Mouse (Mus musculus): ENCODE data around the gene Tmtc2. TPM values are rescaled to one million over a fixed set of nuclear protein-coding genes. Genes with fewer than 3 reads are reported as not detected.

Gene Tmtc2
- total RNA-seq, 1 experiment, result 0.89 TPM

GRCm38 (mm10) chr10:105484355-105485094 lies 89.7 kb downstream of the Tmtc2 start:
- Histone ChIP-seq H3K9me3 (ENCODE audit: control insufficient read depth, insufficient read depth, low read depth, low read length) (no peaks in the 10 kb centered on the region), H3K27ac (ENCODE audit: insufficient read depth, low read depth, low read length, poor library complexity, severe bottlenecking) (no peak overlapping the region), H3K9ac (ENCODE audit: insufficient read depth, low read depth, low read length, poor library complexity, severe bottlenecking) (no peak overlapping the region), H3K4me1 (ENCODE audit: control insufficient read depth in 2 of 2, insufficient read depth in 2 of 2, low read length in 2 of 2, poor library complexity in 1 of 2) (no peaks in the 10 kb centered on the region), H3K36me3 (ENCODE audit: control insufficient read depth, insufficient read depth, low read length, poor library complexity, severe bottlenecking) (no peaks in the 10 kb centered on the region), H3K4me3 (ENCODE audit: insufficient read depth in 1 of 2, low read depth in 1 of 2, low read length in 2 of 2, poor library complexity in 1 of 2, severe bottlenecking in 1 of 2) (no peak overlapping the region)
- no peak for TF ChIP-seq HCFC1 (IDR thresholded peaks at IDR 0.05; ENCODE audit: borderline replicate concordance, insufficient read depth, low read length)
- TF ChIP-seq CHD2 (IDR thresholded peaks at IDR 0.05; ENCODE audit: low read depth, low read length), result no peak
- no peak for TF ChIP-seq MAFK (IDR thresholded peaks at IDR 0.05; ENCODE audit: insufficient read depth, low read depth, low read length)
- TF ChIP-seq ZNF384 (IDR thresholded peaks at IDR 0.05; ENCODE audit: low read depth, low read length), result no peak
- in situ Hi-C loops (cut with MboI; ENCODE audit: low sequenced_read_pairs in 2 of 2, unreplicated experiment in 2 of 2), result no loop called here
- no peak for DNase-seq (ENCODE audit: low read depth, low spot score)

GRCm38 (mm10) chr10:105479771-105480170 lies 94.5 kb downstream of the Tmtc2 start:
- DNase-seq (ENCODE audit: low read depth, low spot score), result no peak
- Histone ChIP-seq H3K9me3 (ENCODE audit: control insufficient read depth, insufficient read depth, low read depth, low read length) (no peaks in the 10 kb centered on the region), H3K9ac (ENCODE audit: insufficient read depth, low read depth, low read length, poor library complexity, severe bottlenecking) (no peak overlapping the region), H3K27ac (ENCODE audit: insufficient read depth, low read depth, low read length, poor library complexity, severe bottlenecking) (no peak overlapping the region), H3K36me3 (ENCODE audit: control insufficient read depth, insufficient read depth, low read length, poor library complexity, severe bottlenecking) (no peaks in the 10 kb centered on the region), H3K4me3 (ENCODE audit: insufficient read depth in 1 of 2, low read depth in 1 of 2, low read length in 2 of 2, poor library complexity in 1 of 2, severe bottlenecking in 1 of 2) (no peak overlapping the region), H3K4me1 (ENCODE audit: control insufficient read depth in 2 of 2, insufficient read depth in 2 of 2, low read length in 2 of 2, poor library complexity in 1 of 2) (no peaks in the 10 kb centered on the region)
- in situ Hi-C loops (cut with MboI; ENCODE audit: low sequenced_read_pairs in 2 of 2, unreplicated experiment in 2 of 2), result no loop called here
- no peak for TF ChIP-seq MAFK (IDR thresholded peaks at IDR 0.05; ENCODE audit: insufficient read depth, low read depth, low read length)
- no peak for TF ChIP-seq ZNF384 (IDR thresholded peaks at IDR 0.05; ENCODE audit: low read depth, low read length)
- TF ChIP-seq CHD2 (IDR thresholded peaks at IDR 0.05; ENCODE audit: low read depth, low read length), result no peak
- TF ChIP-seq HCFC1 (IDR thresholded peaks at IDR 0.05; ENCODE audit: borderline replicate concordance, insufficient read depth, low read length), result no peak
- no peak for TF ChIP-seq ZC3H11A (IDR thresholded peaks at IDR 0.05; ENCODE audit: borderline replicate concordance, low read depth, low read length)

GRCm38 (mm10) chr10:105477623-105478238 lies 96.5 kb downstream of the Tmtc2 start:
- no peak overlapping the region for H3K4me3 ChIP-seq (ENCODE audit: insufficient read depth in 1 of 2, low read depth in 1 of 2, low read length in 2 of 2, poor library complexity in 1 of 2, severe bottlenecking in 1 of 2)
- no peaks in the 10 kb centered on the region for H3K36me3 ChIP-seq (ENCODE audit: control insufficient read depth, insufficient read depth, low read length, poor library complexity, severe bottlenecking)
- no peak overlapping the region for H3K27ac ChIP-seq (ENCODE audit: insufficient read depth, low read depth, low read length, poor library complexity, severe bottlenecking)
- in situ Hi-C loops (cut with MboI; ENCODE audit: low sequenced_read_pairs in 2 of 2, unreplicated experiment in 2 of 2), result no loop called here
- no peaks in the 10 kb centered on the region for H3K4me1 ChIP-seq (ENCODE audit: control insufficient read depth in 2 of 2, insufficient read depth in 2 of 2, low read length in 2 of 2, poor library complexity in 1 of 2)
- no peak overlapping the region for H3K9ac ChIP-seq (ENCODE audit: insufficient read depth, low read depth, low read length, poor library complexity, severe bottlenecking)
- TF ChIP-seq ZC3H11A (IDR thresholded peaks at IDR 0.05; ENCODE audit: borderline replicate concordance, low read depth, low read length) (no peak), MAFK (IDR thresholded peaks at IDR 0.05; ENCODE audit: insufficient read depth, low read depth, low read length) (no peak), HCFC1 (IDR thresholded peaks at IDR 0.05; ENCODE audit: borderline replicate concordance, insufficient read depth, low read length) (no peak), ZNF384 (IDR thresholded peaks at IDR 0.05; ENCODE audit: low read depth, low read length) (no peak), CHD2 (IDR thresholded peaks at IDR 0.05; ENCODE audit: low read depth, low read length) (no peak)
- DNase-seq (ENCODE audit: low read depth, low spot score), result no peak
- no peaks in the 10 kb centered on the region for H3K9me3 ChIP-seq (ENCODE audit: control insufficient read depth, insufficient read depth, low read depth, low read length)

GRCm38 (mm10) chr10:105474162-105474830 lies 100.0 kb downstream of the Tmtc2 start:
- Histone ChIP-seq H3K27ac (ENCODE audit: insufficient read depth, low read depth, low read length, poor library complexity, severe bottlenecking) (no peak overlapping the region), H3K9ac (ENCODE audit: insufficient read depth, low read depth, low read length, poor library complexity, severe bottlenecking) (no peak overlapping the region), H3K36me3 (ENCODE audit: control insufficient read depth, insufficient read depth, low read length, poor library complexity, severe bottlenecking) (no peaks in the 10 kb centered on the region), H3K4me1 (ENCODE audit: control insufficient read depth in 2 of 2, insufficient read depth in 2 of 2, low read length in 2 of 2, poor library complexity in 1 of 2) (peaks cover 2% of the 10 kb centered on the region in 2 experiments; a peak in 1 of 4 replicates), H3K4me3 (ENCODE audit: insufficient read depth in 1 of 2, low read depth in 1 of 2, low read length in 2 of 2, poor library complexity in 1 of 2, severe bottlenecking in 1 of 2) (no peak overlapping the region), H3K9me3 (ENCODE audit: control insufficient read depth, insufficient read depth, low read depth, low read length) (no peaks in the 10 kb centered on the region)
- no peak for TF ChIP-seq HCFC1 (IDR thresholded peaks at IDR 0.05; ENCODE audit: borderline replicate concordance, insufficient read depth, low read length)
- TF ChIP-seq CHD2 (IDR thresholded peaks at IDR 0.05; ENCODE audit: low read depth, low read length), result no peak
- no peak for TF ChIP-seq ZNF384 (IDR thresholded peaks at IDR 0.05; ENCODE audit: low read depth, low read length)
- TF ChIP-seq MAFK (IDR thresholded peaks at IDR 0.05; ENCODE audit: insufficient read depth, low read depth, low read length), result no peak
- TF ChIP-seq ZC3H11A (IDR thresholded peaks at IDR 0.05; ENCODE audit: borderline replicate concordance, low read depth, low read length), result no peak
- in situ Hi-C loops (cut with MboI; ENCODE audit: low sequenced_read_pairs in 2 of 2, unreplicated experiment in 2 of 2), result no loop called here
- no peak for DNase-seq (ENCODE audit: low read depth, low spot score)

All from ES-E14 (cell line).